Mouse (Mus musculus): Measurements from ENCODE around the gene Rad51b. TPM values are rescaled to one million over a fixed set of nuclear protein-coding genes. Genes with fewer than 3 reads are reported as not detected.

The Rad51b gene
- polyA plus RNA-seq, 1 experiment from 2014 or later: 7.8 TPM

- Histone ChIP-seq H3K27me3 (ENCODE audit: control insufficient read depth, insufficient read depth, low read length) (no peaks in the 10 kb centered on the region), H3K9me3 (replicated peaks; ENCODE audit: control insufficient read depth, low read length) (no peaks in the 10 kb centered on the region)
- WGBS: 64% methylated on average over 5 of the region's 5 CpGs
These were observed 318.7 kb downstream of the Rad51b start for GRCm38 (mm10) chr12:79615717-79616316.

GRCm38 (mm10) chr12:79619009-79619408 lies 321.9 kb downstream of the Rad51b start:
- ATAC-seq (ENCODE audit: insufficient read depth, low FRiP score): no peak
- 91% methylated on average over 1 of the region's 1 CpGs for WGBS
- H3K4me1 ChIP-seq (ENCODE audit: control insufficient read depth, insufficient read depth, low read length): peaks cover 9% of the 10 kb centered on the region; the same call in 1 of the 2 replicates

More at GRCm38 (mm10) chr12:79615717-79616316, 318.7 kb downstream of the Rad51b start:
- Histone ChIP-seq H3K36me3 (ENCODE audit: control insufficient read depth, insufficient read depth, low read length) (no peaks in the 10 kb centered on the region), H3K9ac (ENCODE audit: low read length) (no peak overlapping the region), H3K4me3 (replicated peaks; ENCODE audit: low read length) (no peak overlapping the region), H3K4me2 (ENCODE audit: low read depth, low read length) (no peak overlapping the region), H3K4me1 (ENCODE audit: control insufficient read depth, insufficient read depth, low read length) (peaks cover 29% of the 10 kb centered on the region), H3K27ac (ENCODE audit: low read length) (peak overlapping the region; percentile 50)
- no peak for ATAC-seq (ENCODE audit: insufficient read depth, low FRiP score)

GRCm38 (mm10) chr12:79620693-79621092 lies 323.6 kb downstream of the Rad51b start:
- Histone ChIP-seq H3K4me1 (ENCODE audit: control insufficient read depth, insufficient read depth, low read length) (peaks cover 3% of the 10 kb centered on the region; the same call in 1 of the 2 replicates), H3K9ac (ENCODE audit: low read length) (no peak overlapping the region), H3K36me3 (ENCODE audit: control insufficient read depth, insufficient read depth, low read length) (no peaks in the 10 kb centered on the region), H3K4me2 (ENCODE audit: low read depth, low read length) (no peak overlapping the region), H3K27ac (ENCODE audit: low read length) (no peak overlapping the region), H3K4me3 (replicated peaks; ENCODE audit: low read length) (no peak overlapping the region), H3K27me3 (ENCODE audit: control insufficient read depth, insufficient read depth, low read length) (no peaks in the 10 kb centered on the region), H3K9me3 (replicated peaks; ENCODE audit: control insufficient read depth, low read length) (no peaks in the 10 kb centered on the region)
- 54% methylated on average over 5 of the region's 5 CpGs for WGBS
- ATAC-seq (ENCODE audit: insufficient read depth, low FRiP score): no peak

More at GRCm38 (mm10) chr12:79619009-79619408, 321.9 kb downstream of the Rad51b start:
- Histone ChIP-seq H3K36me3 (ENCODE audit: control insufficient read depth, insufficient read depth, low read length) (no peaks in the 10 kb centered on the region), H3K4me2 (ENCODE audit: low read depth, low read length) (no peak overlapping the region), H3K9ac (ENCODE audit: low read length) (no peak overlapping the region), H3K27ac (ENCODE audit: low read length) (no peak overlapping the region), H3K4me3 (replicated peaks; ENCODE audit: low read length) (no peak overlapping the region), H3K27me3 (ENCODE audit: control insufficient read depth, insufficient read depth, low read length) (no peaks in the 10 kb centered on the region), H3K9me3 (replicated peaks; ENCODE audit: control insufficient read depth, low read length) (no peaks in the 10 kb centered on the region)

- Histone ChIP-seq H3K4me2 (ENCODE audit: low read depth, low read length) (no peak overlapping the region), H3K36me3 (ENCODE audit: control insufficient read depth, insufficient read depth, low read length) (no peaks in the 10 kb centered on the region), H3K9ac (ENCODE audit: low read length) (no peak overlapping the region), H3K27me3 (ENCODE audit: control insufficient read depth, insufficient read depth, low read length) (no peaks in the 10 kb centered on the region), H3K27ac (ENCODE audit: low read length) (no peak overlapping the region), H3K9me3 (replicated peaks; ENCODE audit: control insufficient read depth, low read length) (no peaks in the 10 kb centered on the region), H3K4me3 (replicated peaks; ENCODE audit: low read length) (no peak overlapping the region), H3K4me1 (ENCODE audit: control insufficient read depth, insufficient read depth, low read length) (peaks cover 16% of the 10 kb centered on the region)
- no peak for ATAC-seq (ENCODE audit: insufficient read depth, low FRiP score)
- 67% methylated on average over 1 of the region's 1 CpGs for WGBS
These were observed 326.2 kb downstream of the Rad51b start for GRCm38 (mm10) chr12:79623308-79623707.

GRCm38 (mm10) chr12:79625699-79626554 lies 328.8 kb downstream of the Rad51b start:
- Histone ChIP-seq H3K4me2 (ENCODE audit: low read depth, low read length) (no peak overlapping the region), H3K27me3 (ENCODE audit: control insufficient read depth, insufficient read depth, low read length) (no peaks in the 10 kb centered on the region), H3K36me3 (ENCODE audit: control insufficient read depth, insufficient read depth, low read length) (no peaks in the 10 kb centered on the region), H3K9ac (ENCODE audit: low read length) (peak overlapping the region; percentile 1; the same call in 1 of the 2 replicates), H3K4me1 (ENCODE audit: control insufficient read depth, insufficient read depth, low read length) (peaks cover 18% of the 10 kb centered on the region), H3K4me3 (replicated peaks; ENCODE audit: low read length) (no peak overlapping the region), H3K9me3 (replicated peaks; ENCODE audit: control insufficient read depth, low read length) (no peaks in the 10 kb centered on the region), H3K27ac (ENCODE audit: low read length) (peak overlapping the region; percentile 88)
- 33% methylated on average over 7 of the region's 7 CpGs for WGBS
- ATAC-seq (ENCODE audit: insufficient read depth, low FRiP score): no peak

GRCm38 (mm10) chr12:79626555-79627080 lies 329.5 kb downstream of the Rad51b start:
- no peaks in the 10 kb centered on the region for H3K36me3 ChIP-seq (ENCODE audit: control insufficient read depth, insufficient read depth, low read length)
- H3K9me3 ChIP-seq (replicated peaks; ENCODE audit: control insufficient read depth, low read length): no peaks in the 10 kb centered on the region
- no peak overlapping the region for H3K4me3 ChIP-seq (replicated peaks; ENCODE audit: low read length)
- peak overlapping the region; percentile 1; the same call in 1 of the 2 replicates for H3K9ac ChIP-seq (ENCODE audit: low read length)
- 65% methylated on average over 4 of the region's 4 CpGs for WGBS
- no peak overlapping the region for H3K4me2 ChIP-seq (ENCODE audit: low read depth, low read length)
- H3K27ac ChIP-seq (ENCODE audit: low read length): peak overlapping the region; percentile 88
- H3K4me1 ChIP-seq (ENCODE audit: control insufficient read depth, insufficient read depth, low read length): peaks cover 17% of the 10 kb centered on the region
- ATAC-seq (ENCODE audit: insufficient read depth, low FRiP score): no peak
- no peaks in the 10 kb centered on the region for H3K27me3 ChIP-seq (ENCODE audit: control insufficient read depth, insufficient read depth, low read length)

- no peak for ATAC-seq (ENCODE audit: insufficient read depth, low FRiP score)
- no peaks in the 10 kb centered on the region for H3K27me3 ChIP-seq (ENCODE audit: control insufficient read depth, insufficient read depth, low read length)
- H3K27ac ChIP-seq (ENCODE audit: low read length): peak overlapping the region; percentile 40; the same call in 1 of the 2 replicates
- H3K9ac ChIP-seq (ENCODE audit: low read length): no peak overlapping the region; the same call in 1 of the 2 replicates
- H3K9me3 ChIP-seq (replicated peaks; ENCODE audit: control insufficient read depth, low read length): no peaks in the 10 kb centered on the region
- H3K4me3 ChIP-seq (replicated peaks; ENCODE audit: low read length): no peak overlapping the region
- no peak overlapping the region for H3K4me2 ChIP-seq (ENCODE audit: low read depth, low read length)
- WGBS: 60% methylated on average over 4 of the region's 4 CpGs
- H3K4me1 ChIP-seq (ENCODE audit: control insufficient read depth, insufficient read depth, low read length): peaks cover 17% of the 10 kb centered on the region
- no peaks in the 10 kb centered on the region for H3K36me3 ChIP-seq (ENCODE audit: control insufficient read depth, insufficient read depth, low read length)
These were observed 330.5 kb downstream of the Rad51b start for GRCm38 (mm10) chr12:79627351-79628120.

GRCm38 (mm10) chr12:79628121-79628774 lies 331.2 kb downstream of the Rad51b start:
- peak overlapping the region; percentile 40; the same call in 1 of the 2 replicates for H3K27ac ChIP-seq (ENCODE audit: low read length)
- H3K27me3 ChIP-seq (ENCODE audit: control insufficient read depth, insufficient read depth, low read length): no peaks in the 10 kb centered on the region
- H3K36me3 ChIP-seq (ENCODE audit: control insufficient read depth, insufficient read depth, low read length): no peaks in the 10 kb centered on the region
- H3K4me2 ChIP-seq (ENCODE audit: low read depth, low read length): no peak overlapping the region
- no peak for ATAC-seq (ENCODE audit: insufficient read depth, low FRiP score)
- H3K4me1 ChIP-seq (ENCODE audit: control insufficient read depth, insufficient read depth, low read length): peaks cover 17% of the 10 kb centered on the region
- no peaks in the 10 kb centered on the region for H3K9me3 ChIP-seq (replicated peaks; ENCODE audit: control insufficient read depth, low read length)
- H3K4me3 ChIP-seq (replicated peaks; ENCODE audit: low read length): no peak overlapping the region
- no peak overlapping the region; the same call in 1 of the 2 replicates for H3K9ac ChIP-seq (ENCODE audit: low read length)
- 50% methylated on average over 5 of the region's 5 CpGs for WGBS
